ENCODE assay signal across 7 mouse cellular contexts in the genomic region with DNA sequence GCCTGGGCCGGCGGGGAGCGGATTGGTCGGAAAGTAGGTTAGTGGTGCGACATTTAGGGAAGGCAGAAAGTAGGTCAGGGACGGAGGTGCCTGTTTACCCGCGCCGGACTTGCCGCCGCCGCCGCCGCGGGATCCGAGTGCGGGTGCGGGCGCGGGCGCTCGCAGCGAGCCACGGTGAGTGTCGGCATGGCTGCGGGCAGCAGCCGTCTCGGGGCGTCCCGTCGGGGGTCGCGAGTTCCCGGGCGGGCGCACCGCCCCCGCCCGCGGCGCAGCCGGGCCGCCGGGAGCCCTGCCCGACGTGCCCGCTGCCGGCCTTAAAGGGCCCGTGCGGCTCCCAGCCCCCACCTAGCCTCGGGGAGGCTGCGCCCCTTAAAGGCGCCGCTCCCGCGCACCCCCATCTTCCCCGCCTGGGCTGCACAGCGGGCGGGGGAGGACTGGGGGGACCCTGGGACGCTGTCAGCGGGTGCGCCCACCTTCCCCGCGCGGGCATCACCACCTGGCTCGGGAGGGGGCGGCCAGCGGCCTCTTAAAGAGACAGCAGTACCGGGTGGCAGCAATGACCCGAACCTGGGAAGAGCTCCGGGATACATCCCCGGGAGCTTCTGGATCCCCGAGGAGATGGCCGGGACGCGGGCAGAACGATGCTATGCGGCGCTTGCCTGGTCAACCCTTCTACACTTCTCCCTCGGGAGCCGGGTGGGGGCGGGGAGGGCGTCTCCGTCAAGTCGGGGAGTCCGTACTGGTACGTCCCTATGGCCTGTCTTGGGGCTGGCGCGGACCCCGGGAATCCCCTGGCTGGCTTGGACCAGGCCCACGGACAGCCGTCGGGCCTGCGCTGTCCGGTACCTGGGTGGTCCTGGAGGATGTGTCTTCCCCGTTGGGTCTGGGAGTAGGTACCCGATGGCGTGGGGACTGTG. TPM values are rescaled to one million over a fixed set of nuclear protein-coding genes. Genes with fewer than 3 reads are reported as not detected.
DNase-seq lines count a peak whose midpoint lies in the region; ATAC-seq and TF ChIP-seq lines count a peak whose summit lies in the region.

No protein-coding gene starts in this region.

- peak overlapping the region; percentile 68 for H3K27ac ChIP-seq in forebrain, embryonic 16.5 days (ENCODE audit: low read length)
- peak overlapping the region; percentile 86 for H3K27ac ChIP-seq in hindbrain, embryonic 14.5 days

- H3K27me3 ChIP-seq in forebrain, embryonic 16.5 days (replicated peaks; ENCODE audit: control insufficient read depth, insufficient read depth, low read length): peaks cover 21% of the 10 kb centered on the region
- H3K27me3 ChIP-seq in hindbrain, embryonic 14.5 days (ENCODE audit: control insufficient read depth, insufficient read depth, low read length): peaks cover 45% of the 10 kb centered on the region

- TF ChIP-seq CTCF in brain, embryonic 14.5 days (IDR thresholded peaks at IDR 0.05; ENCODE audit: borderline replicate concordance, extremely low read depth, insufficient read depth, insufficient read length): no peak

- H3K4me1 ChIP-seq in forebrain, embryonic 16.5 days (replicated peaks; ENCODE audit: control insufficient read depth, insufficient read depth, low read length): peaks cover 20% of the 10 kb centered on the region
- H3K4me1 ChIP-seq in hindbrain, embryonic 14.5 days (replicated peaks; ENCODE audit: control insufficient read depth, insufficient read depth, low read length): peaks cover 7% of the 10 kb centered on the region; the same call in 1 of the 2 replicates

- peak overlapping the region; percentile 77 for H3K4me2 ChIP-seq in forebrain, embryonic 16.5 days (ENCODE audit: low read length)
- H3K4me2 ChIP-seq in hindbrain, embryonic 14.5 days (replicated peaks): peak overlapping the region; percentile 72

- H3K4me3 ChIP-seq in forebrain, embryonic 16.5 days (replicated peaks; ENCODE audit: low read length): peak overlapping the region; percentile 76
- peak overlapping the region; percentile 89 for H3K4me3 ChIP-seq in hindbrain, embryonic 14.5 days (replicated peaks; ENCODE audit: low read length)

- H3K36me3 ChIP-seq in forebrain, embryonic 16.5 days (ENCODE audit: control insufficient read depth, insufficient read depth): no peaks in the 10 kb centered on the region
- no peaks in the 10 kb centered on the region for H3K36me3 ChIP-seq in hindbrain, embryonic 14.5 days (replicated peaks; ENCODE audit: control insufficient read depth, insufficient read depth)

- WGBS in forebrain, embryonic 16.5 days: under 1% methylated on average over 85 of the region's 98 CpGs
- under 1% methylated on average over 88 of the region's 98 CpGs for whole genome bisulfite sequencing in hindbrain, embryonic 14.5 days

- peak; percentile 86 for DNase-seq in Muller cell, postnatal 12 days (ENCODE audit: inconsistent ontology term)
- DNase-seq in brain, embryonic 14.5 days (ENCODE audit: low read depth): peak; percentile 74
- peak; percentile 46 for DNase-seq in hindbrain, embryonic 14.5 days (ENCODE audit: low spot score)
- peak; percentile 50 for DNase-seq in left cerebral cortex, adult 11 months (ENCODE audit: low spot score)
- DNase-seq in lung, postnatal 10 days: peak; percentile 72
- peak; percentile 59 to 70 for DNase-seq in right cerebral cortex, adult 2 months (ENCODE audit: low spot score in 2 of 2)

- 0 out of 2 replicates have a peak, but pooled peaks have one; percentile 3 for TF ChIP-seq POLR2A in brain, embryonic 14.5 days (IDR thresholded peaks at IDR 0.05; ENCODE audit: borderline replicate concordance, extremely low read depth, insufficient read depth, insufficient read length, poor library complexity, severe bottlenecking)

- H3K9me3 ChIP-seq in forebrain, embryonic 16.5 days (ENCODE audit: control insufficient read depth, low read length): no peaks in the 10 kb centered on the region
- no peaks in the 10 kb centered on the region for H3K9me3 ChIP-seq in hindbrain, embryonic 14.5 days (ENCODE audit: control insufficient read depth, low read length)

- peak overlapping the region; percentile 74 for H3K9ac ChIP-seq in forebrain, embryonic 16.5 days (replicated peaks; ENCODE audit: low read depth, low read length)
- H3K9ac ChIP-seq in hindbrain, embryonic 14.5 days: peak overlapping the region; percentile 78

- ATAC-seq in forebrain, embryonic 16.5 days: peak; percentile 74
- ATAC-seq in hindbrain, embryonic 14.5 days (ENCODE audit: low FRiP score): peak; percentile 64

RNA-seq across cellular contexts. Expression of a gene that starts 0.5 kb away (rescaled TPM):
- polyA plus RNA-seq in brain, embryonic 14.5 days (2012; rRNA removed): 15.1 and 16.6 TPM in 2 replicates
- polyA plus RNA-seq in forebrain, embryonic 16.5 days (2015; fragmentation: Nextera tagmentation; extraction: Ambion mirVana): 15.6 and 18.4 TPM in 2 replicates
- 16.9 and 17.7 TPM in 2 replicates for polyA plus RNA-seq in hindbrain, embryonic 14.5 days (2014; fragmentation: Nextera tagmentation; extraction: Ambion mirVana)

Comparison
In these comparisons a context has a peak if more than half of its experiments do, and no peak if none do; other contexts are left out.
1. Peak in every context shown above with its lines: DNase-seq, ATAC-seq, H3K4me3 ChIP-seq and H3K27ac ChIP-seq.